Mouse (Mus musculus) heart, embryonic 12.5 days (tissue): ENCODE results near the gene Klc4. TPM values are rescaled to one million over a fixed set of nuclear protein-coding genes. Genes with fewer than 3 reads are reported as not detected.

Experiments used
- ATAC-seq: fragments of 200-750 bp; cut with Nextera tagmentation; 2 replicates; pipeline ENCODE4 v1.8.0; 2017; ENCODE audit warnings: moderate TSS enrichment, moderate library complexity; ENCODE audit not compliant: insufficient number of reproducible peaks, low FRiP score
- H3K27ac ChIP-seq: fragments of 300-500 bp; sonication (generic); 2 replicates; pipeline ENCODE4 v1.5.1; 2016; ENCODE audit warnings: mild to moderate bottlenecking, moderate library complexity; ENCODE audit not compliant: poor library complexity, severe bottlenecking
- H3K27me3 ChIP-seq: fragments of 300-500 bp; sonication (generic); replicated peaks from 2 replicates; pipeline ENCODE4 v1.6.1; 2016; ENCODE audit warnings: mild to moderate bottlenecking, moderate library complexity
- H3K36me3 ChIP-seq: fragments of 300-500 bp; sonication (generic); 2 replicates; pipeline ENCODE4 v1.6.1; 2016; ENCODE audit warnings: mild to moderate bottlenecking, moderate library complexity
- H3K4me1 ChIP-seq: fragments of 300-500 bp; sonication (generic); replicated peaks from 2 replicates; pipeline ENCODE4 v1.6.1; 2016; ENCODE audit warnings: mild to moderate bottlenecking
- H3K4me2 ChIP-seq: fragments of 300-500 bp; sonication (generic); 2 replicates; pipeline ENCODE4 v1.6.1; 2016; ENCODE audit warnings: mild to moderate bottlenecking, moderate library complexity
- H3K4me3 ChIP-seq: fragments of 300-500 bp; sonication (generic); 2 replicates; pipeline ENCODE4 v1.5.1; 2016; ENCODE audit warnings: mild to moderate bottlenecking
- H3K9ac ChIP-seq: fragments of 300-500 bp; sonication (generic); 2 replicates; pipeline ENCODE4 v1.6.1; 2016; ENCODE audit warnings: mild to moderate bottlenecking, moderate library complexity
- H3K9me3 ChIP-seq: fragments of 300-500 bp; sonication (generic); replicated peaks from 2 replicates; pipeline ENCODE4 v1.6.1; 2016; ENCODE audit warnings: mild to moderate bottlenecking, moderate library complexity
- WGBS: fragments of 180-500 bp; shearing (Covaris S2); methylation state at CpG from one replicate; pipeline ENCODE4 v1.1.7; 2016; 5-methylcytosine and 5-hydroxymethylcytosine counted together
- polyA plus RNA-seq: library from polyadenylated mRNA; unstranded; fragments of >200 nt; fragmentation: Nextera tagmentation; extraction: Ambion mirVana; gene quantifications from 2 replicates; pipeline ENCODE4 v1.2.1, GENCODE M21; 2016

Gene Klc4
- polyA plus RNA-seq, 1 experiment from 2014 or later, result 21.1 TPM

- H3K36me3 ChIP-seq, result peaks cover 54% of the 10 kb centered on the region
- no peak overlapping the region for H3K4me3 ChIP-seq
- 79% methylated on average over 9 of the region's 9 CpGs for WGBS
These were observed 5.9 kb downstream of the Klc4 start for GRCm38 (mm10) chr17:46639929-46640328.

GRCm38 (mm10) chr17:46636831-46637523 lies 8.8 kb downstream of the Klc4 start:
- Histone ChIP-seq H3K4me2 (peak overlapping the region; percentile 29; the same call in 1 of the 2 replicates), H3K27ac (no peak overlapping the region), H3K27me3 (no peaks in the 10 kb centered on the region), H3K4me3 (no peak overlapping the region), H3K9me3 (no peaks in the 10 kb centered on the region), H3K4me1 (peaks cover 20% of the 10 kb centered on the region), H3K9ac (peak overlapping the region; percentile 48; the same call in 1 of the 2 replicates), H3K36me3 (peaks cover 70% of the 10 kb centered on the region)
- WGBS, result 25% methylated on average over 15 of the region's 15 CpGs
- peak; percentile 10; the same call in 1 of the 2 replicates for ATAC-seq

More at GRCm38 (mm10) chr17:46639929-46640328, 5.9 kb downstream of the Klc4 start:
- H3K27ac ChIP-seq, result no peak overlapping the region
- H3K4me2 ChIP-seq, result no peak overlapping the region
- peaks cover 28% of the 10 kb centered on the region for H3K4me1 ChIP-seq
- no peak for ATAC-seq
- no peak overlapping the region for H3K9ac ChIP-seq
- H3K27me3 ChIP-seq, result no peaks in the 10 kb centered on the region
- no peaks in the 10 kb centered on the region for H3K9me3 ChIP-seq

GRCm38 (mm10) chr17:46629685-46630441 lies 16.0 kb downstream of the Klc4 start:
- Histone ChIP-seq H3K27me3 (no peaks in the 10 kb centered on the region), H3K4me3 (peak overlapping the region; percentile 79), H3K4me2 (peak overlapping the region; percentile 88), H3K9me3 (no peaks in the 10 kb centered on the region), H3K4me1 (peaks cover 51% of the 10 kb centered on the region), H3K9ac (peak overlapping the region; percentile 95), H3K27ac (peak overlapping the region; percentile 94), H3K36me3 (peaks cover 30% of the 10 kb centered on the region)
- WGBS, result 10% methylated on average over 12 of the region's 12 CpGs
- ATAC-seq, result peak; percentile 67

GRCm38 (mm10) chr17:46628791-46629684 lies 16.8 kb downstream of the Klc4 start, which contains the start of gene Ptk7:
Gene Ptk7 (minus strand): TSS chr17:46629504.
- Histone ChIP-seq H3K36me3 (peaks cover 25% of the 10 kb centered on the region), H3K4me1 (peaks cover 59% of the 10 kb centered on the region), H3K27me3 (no peaks in the 10 kb centered on the region), H3K4me3 (peak within 1 kb of the TSS; percentile 79), H3K4me2 (peak within 1 kb of the TSS; percentile 88), H3K27ac (peak within 1 kb of the TSS; percentile 94), H3K9me3 (no peaks in the 10 kb centered on the region), H3K9ac (peak within 1 kb of the TSS; percentile 95)
- WGBS, result 0% methylated on average over 75 of the region's 90 CpGs
- peak; percentile 78 for ATAC-seq

- Histone ChIP-seq H3K4me2 (peak overlapping the region; percentile 88), H3K4me3 (peak overlapping the region; percentile 79), H3K9me3 (no peaks in the 10 kb centered on the region), H3K4me1 (peaks cover 65% of the 10 kb centered on the region), H3K27me3 (no peaks in the 10 kb centered on the region), H3K27ac (peak overlapping the region; percentile 94), H3K36me3 (peaks cover 18% of the 10 kb centered on the region), H3K9ac (peak overlapping the region; percentile 95)
- no peak; the same call in 1 of the 2 replicates for ATAC-seq
- WGBS, result under 1% methylated on average over 13 of the region's 13 CpGs
These were observed 17.4 kb downstream of the Klc4 start for GRCm38 (mm10) chr17:46628471-46628790.

- Histone ChIP-seq H3K36me3 (peaks cover 9% of the 10 kb centered on the region), H3K9ac (peak overlapping the region; percentile 95), H3K27ac (peak overlapping the region; percentile 94; the same call in 1 of the 2 replicates), H3K4me3 (peak overlapping the region; percentile 79), H3K4me2 (peak overlapping the region; percentile 88), H3K9me3 (no peaks in the 10 kb centered on the region), H3K27me3 (no peaks in the 10 kb centered on the region), H3K4me1 (peaks cover 75% of the 10 kb centered on the region)
- 56% methylated on average over 6 of the region's 6 CpGs for WGBS
- ATAC-seq, result no peak
These were observed 18.4 kb downstream of the Klc4 start for GRCm38 (mm10) chr17:46627409-46627808.

GRCm38 (mm10) chr17:46624598-46624997 lies 21.2 kb downstream of the Klc4 start:
- Histone ChIP-seq H3K27ac (peak overlapping the region; percentile 91), H3K9me3 (no peaks in the 10 kb centered on the region), H3K4me3 (peak overlapping the region; percentile 32), H3K4me1 (peaks cover 86% of the 10 kb centered on the region), H3K27me3 (no peaks in the 10 kb centered on the region), H3K4me2 (peak overlapping the region; percentile 62), H3K9ac (peak overlapping the region; percentile 65), H3K36me3 (no peaks in the 10 kb centered on the region)
- no peak for ATAC-seq
- WGBS, result 48% methylated on average over 12 of the region's 12 CpGs

GRCm38 (mm10) chr17:46623819-46624557 lies 21.8 kb downstream of the Klc4 start:
- peak; percentile 36 for ATAC-seq
- Histone ChIP-seq H3K9ac (peak overlapping the region; percentile 65), H3K36me3 (no peaks in the 10 kb centered on the region), H3K27me3 (no peaks in the 10 kb centered on the region), H3K4me3 (peak overlapping the region; percentile 32), H3K9me3 (no peaks in the 10 kb centered on the region), H3K27ac (peak overlapping the region; percentile 91), H3K4me1 (peaks cover 91% of the 10 kb centered on the region), H3K4me2 (peak overlapping the region; percentile 62)
- WGBS, result 9% methylated on average over 10 of the region's 10 CpGs

GRCm38 (mm10) chr17:46622269-46622668 lies 23.6 kb downstream of the Klc4 start:
- ATAC-seq, result no peak
- Histone ChIP-seq H3K36me3 (no peaks in the 10 kb centered on the region), H3K4me3 (no peak overlapping the region), H3K4me2 (peak overlapping the region; percentile 60), H3K27ac (peak overlapping the region; percentile 93), H3K9me3 (no peaks in the 10 kb centered on the region), H3K4me1 (peaks cover 99% of the 10 kb centered on the region), H3K27me3 (no peaks in the 10 kb centered on the region), H3K9ac (peak overlapping the region; percentile 55)
- WGBS, result 38% methylated on average over 11 of the region's 11 CpGs

- Histone ChIP-seq H3K36me3 (no peaks in the 10 kb centered on the region), H3K27ac (peak overlapping the region; percentile 93), H3K9ac (peak overlapping the region; percentile 33; the same call in 1 of the 2 replicates), H3K4me2 (peak overlapping the region; percentile 60), H3K4me1 (peaks cover 99% of the 10 kb centered on the region), H3K9me3 (no peaks in the 10 kb centered on the region), H3K4me3 (peak overlapping the region; percentile 13), H3K27me3 (no peaks in the 10 kb centered on the region)
- 21% methylated on average over 15 of the region's 15 CpGs for WGBS
- peak; percentile 60; the same call in 1 of the 2 replicates for ATAC-seq
These were observed 24.5 kb downstream of the Klc4 start for GRCm38 (mm10) chr17:46621324-46621723.
